Mouse (Mus musculus): ENCODE measurements around the gene Spock1. TPM values are rescaled to one million over a fixed set of nuclear protein-coding genes. Genes with fewer than 3 reads are reported as not detected.

Gene Spock1
- total RNA-seq, 2 experiments from 2014 or later: 0.47 to 0.52 TPM

GRCm38 (mm10) chr13:57809603-57810002, 98.5 kb downstream of the Spock1 start:
- no peak for DNase-seq (ENCODE audit: low spot score in 2 of 2)

GRCm38 (mm10) chr13:57806816-57807215, 101.3 kb downstream of the Spock1 start:
- no peak for DNase-seq (ENCODE audit: low spot score in 2 of 2)

GRCm38 (mm10) chr13:57806301-57806700, 101.8 kb downstream of the Spock1 start:
- DNase-seq (ENCODE audit: low spot score in 2 of 2): no peak

- DNase-seq (ENCODE audit: low spot score in 2 of 2): no peak
Measured at GRCm38 (mm10) chr13:57798633-57799032, 109.5 kb downstream of the Spock1 start.

GRCm38 (mm10) chr13:57796951-57797692, 111.0 kb downstream of the Spock1 start:
- DNase-seq (ENCODE audit: low spot score in 2 of 2): no peak

- no peak for DNase-seq (ENCODE audit: low spot score in 2 of 2)
Measured at GRCm38 (mm10) chr13:57793643-57794240, 114.4 kb downstream of the Spock1 start.

GRCm38 (mm10) chr13:57789796-57790195, 118.3 kb downstream of the Spock1 start:
- DNase-seq (ENCODE audit: low spot score in 2 of 2): no peak

GRCm38 (mm10) chr13:57788299-57788698, 119.8 kb downstream of the Spock1 start:
- no peak for DNase-seq (ENCODE audit: low spot score in 2 of 2)

GRCm38 (mm10) chr13:57786278-57786677, 121.9 kb downstream of the Spock1 start:
- no peak for DNase-seq (ENCODE audit: low spot score in 2 of 2)

- no peak for DNase-seq (ENCODE audit: low spot score in 2 of 2)
Measured at GRCm38 (mm10) chr13:57782975-57783374, 125.2 kb downstream of the Spock1 start.

- no peak for DNase-seq (ENCODE audit: low spot score in 2 of 2)
Measured at GRCm38 (mm10) chr13:57782107-57782561, 126.0 kb downstream of the Spock1 start.

GRCm38 (mm10) chr13:57779146-57779545, 129.0 kb downstream of the Spock1 start:
- no peak for DNase-seq (ENCODE audit: low spot score in 2 of 2)

GRCm38 (mm10) chr13:57778524-57778923, 129.6 kb downstream of the Spock1 start:
- no peak for DNase-seq (ENCODE audit: low spot score in 2 of 2)

- DNase-seq (ENCODE audit: low spot score in 2 of 2): no peak
Measured at GRCm38 (mm10) chr13:57771998-57772397, 136.1 kb downstream of the Spock1 start.

GRCm38 (mm10) chr13:57766721-57767120, 141.4 kb downstream of the Spock1 start:
- DNase-seq (ENCODE audit: low spot score in 2 of 2): no peak

- DNase-seq (ENCODE audit: low spot score in 2 of 2): no peak
Measured at GRCm38 (mm10) chr13:57761122-57761521, 147.0 kb downstream of the Spock1 start.

GRCm38 (mm10) chr13:57760618-57761017, 147.5 kb downstream of the Spock1 start:
- no peak for DNase-seq (ENCODE audit: low spot score in 2 of 2)

GRCm38 (mm10) chr13:57756316-57756715, 151.8 kb downstream of the Spock1 start:
- no peak for DNase-seq (ENCODE audit: low spot score in 2 of 2)

GRCm38 (mm10) chr13:57750831-57751230, 157.3 kb downstream of the Spock1 start:
- no peak for DNase-seq (ENCODE audit: low spot score in 2 of 2)

GRCm38 (mm10) chr13:57744667-57745066, 163.5 kb downstream of the Spock1 start:
- no peak for DNase-seq (ENCODE audit: low spot score in 2 of 2)

GRCm38 (mm10) chr13:57741186-57741585, 166.9 kb downstream of the Spock1 start:
- DNase-seq (ENCODE audit: low spot score in 2 of 2): no peak

GRCm38 (mm10) chr13:57740473-57740872, 167.7 kb downstream of the Spock1 start:
- DNase-seq (ENCODE audit: low spot score in 2 of 2): no peak

- DNase-seq (ENCODE audit: low spot score in 2 of 2): no peak
Measured at GRCm38 (mm10) chr13:57736060-57736459, 172.1 kb downstream of the Spock1 start.

All from gastrocnemius, postnatal 4 days (tissue).